Mouse (Mus musculus): ENCODE results near the gene Slx4.
"Not testable (repeated sequence)": the region's sequence is repeated elsewhere in the genome, so short reads cannot be mapped to it uniquely, and the experiment has no call there.

Gene Slx4

DNA sequence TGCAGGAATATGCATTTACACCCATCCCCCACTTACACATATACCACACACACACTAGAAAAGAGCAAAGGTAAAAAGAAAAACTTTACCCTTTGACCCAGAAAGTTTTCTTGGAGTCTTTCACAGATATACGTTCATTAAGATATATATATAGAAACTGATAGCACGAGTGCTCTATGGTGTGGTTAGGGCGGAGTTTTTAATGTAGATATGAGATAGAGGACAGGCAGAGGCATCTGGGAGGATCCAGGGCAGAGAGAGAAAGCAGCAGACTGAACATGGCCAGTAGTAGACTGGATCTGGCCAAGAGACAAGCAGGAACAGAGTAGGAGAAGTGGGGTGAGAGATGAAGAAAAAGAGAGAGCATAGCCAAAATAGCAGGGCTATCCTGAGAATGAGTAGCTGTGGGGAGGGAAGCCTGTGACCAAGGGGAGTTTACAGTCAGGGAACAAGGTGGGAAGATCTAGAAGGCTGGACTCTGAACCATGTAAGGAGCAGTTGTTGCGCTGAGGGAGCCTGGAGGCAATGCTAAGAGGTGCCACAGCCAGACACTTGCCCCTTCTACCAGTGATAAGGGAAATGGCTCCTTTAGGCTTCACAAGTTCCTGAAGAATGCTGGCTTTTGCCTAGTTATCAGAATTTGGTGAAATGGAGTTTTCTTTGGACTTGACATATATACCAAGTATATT is 9.5 kb upstream of the Slx4 start:
- DNase-seq, result peak; percentile 52

DNA sequence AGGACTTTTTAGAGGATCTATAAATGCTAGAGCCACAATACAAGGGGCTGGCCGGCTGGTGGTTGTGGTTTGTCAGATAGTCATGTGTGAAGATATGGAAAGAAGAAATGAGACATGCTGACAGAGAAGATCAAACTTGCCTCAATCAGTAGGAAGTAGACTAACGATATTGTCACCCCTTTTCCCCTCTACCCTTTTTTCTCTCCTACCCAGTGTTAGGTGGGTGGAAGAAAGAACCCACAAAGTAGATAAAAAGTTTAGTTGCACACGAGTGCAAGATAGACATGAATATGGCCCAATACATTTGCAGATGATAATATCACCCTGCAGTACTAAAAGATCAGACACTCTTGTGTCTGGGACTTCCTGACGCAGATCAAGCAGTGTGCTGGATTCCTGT is 15.2 kb downstream of the Slx4 start:
- no peak for DNase-seq

DNA sequence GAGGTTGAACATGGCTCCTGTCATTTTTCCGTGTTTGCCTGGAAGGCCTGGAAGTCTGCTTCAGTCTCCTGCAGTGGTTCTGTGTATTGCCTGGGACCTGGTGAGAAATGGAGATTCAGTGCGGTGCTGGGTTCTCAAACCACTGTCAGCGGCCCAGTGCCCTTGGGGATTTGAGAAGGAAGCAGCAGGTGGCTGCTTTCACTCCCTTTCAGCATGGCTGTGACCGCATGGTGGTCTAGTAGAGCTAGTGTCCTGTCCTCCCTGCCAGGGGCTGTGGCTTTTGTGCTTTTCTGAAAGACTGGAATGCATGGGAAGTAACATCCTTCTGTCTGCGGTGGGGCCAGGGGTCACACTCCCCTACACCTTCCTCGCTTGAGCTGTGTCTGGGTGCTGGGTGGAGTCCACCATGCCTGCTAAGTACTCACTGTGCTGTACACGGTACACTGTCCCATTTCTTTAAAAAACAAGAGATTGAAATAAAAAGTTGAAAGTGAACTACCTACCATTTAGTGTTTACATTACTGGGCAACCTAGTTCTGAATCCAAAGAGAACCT is 20.3 kb downstream of the Slx4 start:
- DNase-seq, result no peak

GRCm38 (mm10) chr16:3982173-3982572 is 21.4 kb downstream of the Slx4 start:
- no peak for DNase-seq

GRCm38 (mm10) chr16:3976712-3977111 is 26.9 kb downstream of the Slx4 start:
- DNase-seq, result no peak

GRCm38 (mm10) chr16:3976251-3976671 is 27.3 kb downstream of the Slx4 start, which contains the start of gene Nlrc3:
Gene Nlrc3, minus strand, starts transcription at chr16:3976632.
- no peak for DNase-seq

DNA sequence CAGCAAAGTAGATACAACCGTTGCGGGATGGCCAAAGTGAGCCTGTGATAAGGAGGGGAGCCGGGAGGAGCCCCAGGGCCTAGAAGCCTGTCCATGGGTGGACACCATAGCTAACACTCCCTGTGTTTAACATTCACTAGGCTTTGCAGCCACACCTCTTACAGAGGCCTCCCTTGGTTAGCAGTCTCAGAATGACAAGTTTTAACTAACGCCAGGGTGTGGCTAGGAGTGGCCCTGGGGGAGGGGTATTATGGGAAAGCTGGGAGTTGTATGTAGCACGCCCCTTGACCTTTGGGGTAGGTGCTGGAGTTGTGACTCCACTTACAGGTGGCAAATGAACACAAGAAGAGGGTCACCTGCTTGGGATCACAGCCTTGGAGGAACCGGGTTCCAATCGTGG is 27.9 kb downstream of the Slx4 start:
- no peak for DNase-seq

DNA sequence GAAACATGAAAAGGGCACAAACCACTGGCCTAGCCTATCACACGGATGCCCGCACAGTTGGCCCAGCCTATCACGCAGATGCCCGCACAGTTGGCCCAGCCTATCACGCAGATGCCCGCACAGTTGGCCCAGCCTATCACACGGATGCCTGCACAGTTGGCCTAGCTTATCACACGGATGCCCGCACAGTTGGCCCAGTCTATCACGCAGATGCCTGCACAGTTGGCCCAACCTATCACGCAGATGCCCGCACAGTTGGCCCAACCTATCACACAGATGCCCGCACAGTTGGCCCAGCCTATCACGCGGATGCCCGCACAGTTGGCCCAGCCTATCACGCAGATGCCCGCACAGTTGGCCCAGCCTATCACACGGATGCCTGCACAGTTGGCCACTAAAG is 29.1 kb downstream of the Slx4 start:
- DNase-seq, result not testable (repeated sequence)

DNA sequence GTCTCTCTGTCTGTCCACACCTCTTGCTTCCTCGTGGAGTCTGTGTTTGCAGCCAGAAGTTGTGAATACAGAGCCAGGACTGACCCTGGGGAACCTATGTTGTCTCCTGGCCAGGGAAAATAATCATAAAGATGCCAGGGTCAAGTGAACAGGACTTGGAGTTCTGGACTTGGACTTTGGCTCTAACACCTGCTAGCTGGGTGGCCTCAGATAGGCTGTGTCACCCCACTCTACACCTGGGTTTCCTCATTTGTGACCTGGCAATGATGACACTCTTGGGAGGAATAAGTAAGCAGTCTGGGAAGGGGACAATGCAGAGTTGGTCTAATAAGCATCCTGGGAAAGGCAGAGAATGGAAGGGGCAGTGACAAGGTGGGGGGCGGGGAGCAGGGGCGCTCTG is 38.0 kb downstream of the Slx4 start:
- DNase-seq, result no peak

GRCm38 (mm10) chr16:3964990-3965389 is 38.6 kb downstream of the Slx4 start:
- no peak for DNase-seq

- DNase-seq, result no peak
Measured at GRCm38 (mm10) chr16:3959261-3959660, 44.3 kb downstream of the Slx4 start.

- DNase-seq, result no peak
Measured at GRCm38 (mm10) chr16:3956369-3956768, 47.2 kb downstream of the Slx4 start.

GRCm38 (mm10) chr16:3951141-3951540 is 52.4 kb downstream of the Slx4 start:
- no peak for DNase-seq

DNA sequence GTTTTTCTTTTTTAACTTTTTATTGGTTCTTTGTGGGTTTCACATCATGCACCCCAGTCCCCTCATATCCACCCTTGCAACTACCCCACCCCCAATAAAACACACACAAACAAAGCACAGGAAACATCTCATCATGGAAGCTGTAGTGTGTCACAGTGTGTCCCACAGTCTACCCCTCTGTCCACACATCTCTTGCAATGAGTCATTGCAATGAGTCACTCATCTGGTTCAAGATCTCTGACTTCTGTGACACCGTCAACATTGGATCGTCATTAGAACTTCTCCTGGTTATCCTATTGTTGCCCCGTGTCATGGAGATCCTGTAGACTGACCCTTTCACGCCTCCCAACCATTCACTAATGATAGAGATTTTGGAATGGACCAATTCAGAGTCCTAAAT is 68.9 kb downstream of the Slx4 start:
- no peak for DNase-seq

DNA sequence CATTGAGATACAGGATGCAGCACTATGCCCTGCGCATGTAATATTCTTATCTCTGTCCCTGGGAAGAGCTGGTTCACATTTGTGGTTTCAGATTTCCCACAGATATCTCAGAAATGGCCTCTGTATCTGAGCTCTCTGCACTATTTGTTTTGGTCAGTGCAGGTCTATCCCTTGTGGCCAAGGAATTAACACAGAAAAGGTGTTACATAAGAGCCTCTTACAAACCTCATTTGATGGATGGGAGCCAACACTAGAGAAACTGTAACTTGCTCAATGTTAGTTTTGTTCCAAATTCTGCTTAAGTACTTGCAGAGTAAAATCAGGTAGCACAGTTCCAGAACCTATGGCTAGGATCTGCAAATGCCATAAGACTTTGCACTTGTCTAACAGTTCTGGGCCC is 69.5 kb downstream of the Slx4 start:
- DNase-seq, result no peak

- no peak for DNase-seq
Measured at GRCm38 (mm10) chr16:3933536-3933935, 70.0 kb downstream of the Slx4 start.

DNA sequence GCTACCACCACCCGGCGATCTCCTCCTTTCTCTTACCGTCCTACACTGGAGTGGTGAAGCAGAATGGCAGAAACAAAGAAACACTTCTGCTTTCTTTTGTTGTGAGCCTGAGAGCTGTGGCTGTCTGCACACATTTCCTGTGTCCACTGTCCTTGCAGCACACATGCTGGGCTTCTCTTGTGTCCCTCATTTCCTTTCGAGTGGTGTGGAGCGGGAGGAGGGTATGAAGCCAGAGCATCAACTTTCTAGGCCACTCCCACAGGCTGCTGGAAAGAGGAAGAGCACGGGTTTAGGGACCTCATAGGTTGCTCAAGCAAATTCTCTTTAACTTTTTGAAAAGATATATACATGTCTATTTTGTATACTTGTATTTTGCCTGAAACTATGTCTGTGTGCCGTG is 74.4 kb downstream of the Slx4 start:
- DNase-seq, result peak; percentile 27
